ENCODE assay signal across 22 mouse cellular contexts in the genomic region with DNA sequence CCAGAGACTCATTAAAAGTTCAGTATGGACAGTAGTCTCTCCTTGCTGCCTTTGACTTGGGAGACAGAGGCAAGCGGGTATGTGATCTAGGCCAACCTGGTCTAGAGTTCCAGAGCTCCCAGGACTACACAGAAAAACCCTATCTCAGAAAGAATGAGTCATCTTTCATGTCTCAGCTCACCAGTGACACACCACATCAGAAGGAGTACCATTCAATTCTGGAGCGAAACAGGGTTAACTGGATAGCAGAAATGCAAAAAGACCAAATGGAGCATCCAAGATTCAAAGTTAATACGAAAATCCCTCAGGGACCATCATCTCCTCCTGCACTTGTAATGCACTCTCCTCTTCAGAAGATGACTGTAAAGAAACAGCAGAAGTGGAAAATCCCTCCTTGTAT. TPM values are rescaled to one million over a fixed set of nuclear protein-coding genes. Genes with fewer than 3 reads are reported as not detected.
"Had no signal": no experiment of that assay in that cellular context is flagged by ENCODE, and none has a peak within 500 bp of the region (broad histone marks: within the 10 kb centered on the region; RNA-seq: fewer than 3 reads in every experiment).

No protein-coding gene starts in this region.

- H3K36me3 ChIP-seq: stomach, embryonic 15.5 days had no signal

- H3K27me3 ChIP-seq: neural tube, embryonic 13.5 days; neural tube, embryonic 15.5 days; stomach, embryonic 15.5 days had no signal

- H3K27ac ChIP-seq: neural tube, embryonic 13.5 days; neural tube, embryonic 15.5 days; stomach, embryonic 15.5 days; stomach, postnatal 0 days had no signal

- H3K4me1 ChIP-seq: neural tube, embryonic 13.5 days; neural tube, embryonic 15.5 days; stomach, embryonic 15.5 days had no signal

- H3K4me2 ChIP-seq: neural tube, embryonic 13.5 days; neural tube, embryonic 15.5 days; stomach, embryonic 15.5 days had no signal

- H3K4me3 ChIP-seq: neural tube, embryonic 13.5 days; neural tube, embryonic 15.5 days; stomach, embryonic 15.5 days had no signal

- H3K9me3 ChIP-seq: neural tube, embryonic 13.5 days; neural tube, embryonic 15.5 days; stomach, embryonic 15.5 days had no signal

- H3K9ac ChIP-seq: neural tube, embryonic 13.5 days; neural tube, embryonic 15.5 days; stomach, embryonic 15.5 days had no signal

- DNase-seq: retina, postnatal 1 day; right cerebral cortex, adult 18-20 months; right cerebral cortex, postnatal 14 days; right cerebral cortex, postnatal 25 days; right cerebral cortex, postnatal 4 days; spleen, adult 18-20 months; thymus, adult 18-20 months; thymus, adult 2 months; thymus, postnatal 14 days; thymus, postnatal 25 days; thymus, postnatal 36 days; thymus, postnatal 4 days had no signal

RNA-seq across cellular contexts. Expression of gene Asb14, which starts 25.0 kb away (rescaled TPM):
- total RNA-seq: neutrophil, adult 5-6 weeks had no signal
- polyA plus RNA-seq: small intestine, adult 2 months; spleen, adult 2 months; stomach, embryonic 14.5 days; stomach, embryonic 16.5 days; urinary bladder, adult 2 months had no signal
